Mouse (Mus musculus) cortical plate, adult 2 months (tissue): ENCODE measurements at regions not wholly inside any gene's neighbourhood (a gene's known extent, or its start where the extent isn't known, plus 50 kb on each side); places are given as distances from the start of the nearest gene placed in this dataset.

Experiments used
- H3K27ac ChIP-seq: fragments of 200-500 bp; 2 replicates; pipeline ENCODE4 v1.5.1; 2012; ENCODE audit warnings: low read length, control low read depth, inconsistent platforms; ENCODE audit not compliant: insufficient read depth
- H3K4me1 ChIP-seq: fragments of 200-500 bp; 2 replicates; pipeline ENCODE4 v1.6.1; 2011; ENCODE audit warnings: low read length; ENCODE audit not compliant: control insufficient read depth, insufficient read depth
- H3K4me3 ChIP-seq: fragments of 200-500 bp; 2 replicates; pipeline ENCODE4 v1.5.1; 2011; ENCODE audit warnings: mild to moderate bottlenecking, low read length, control low read depth; ENCODE audit not compliant: insufficient read depth
- CTCF ChIP-seq: fragments of 200-500 bp; IDR thresholded peaks from 2 replicates; pipeline ENCODE4 v1.5.1; 2011; ENCODE audit warnings: mild to moderate bottlenecking, control low read depth, low read length; ENCODE audit not compliant: insufficient read depth; ENCODE audit errors: extremely low read depth
- POLR2A ChIP-seq: fragments of 200-500 bp; IDR thresholded peaks from 2 replicates; pipeline ENCODE4 v1.6.1; 2011; ENCODE audit warnings: mild to moderate bottlenecking, low read length, control low read depth; ENCODE audit not compliant: insufficient read depth; ENCODE audit errors: extremely low read depth

- H3K4me1 ChIP-seq: no peaks in the 10 kb centered on the region
- TF ChIP-seq CTCF (no peak), POLR2A (no peak)
- no peak overlapping the region for H3K27ac ChIP-seq
- no peak overlapping the region for H3K4me3 ChIP-seq
These were observed 85.9 kb upstream of the Dlg1 start for GRCm38 (mm10) chr16:31577347-31577746.

GRCm38 (mm10) chr16:31579318-31579717 is 83.9 kb upstream of the Dlg1 start:
- Histone ChIP-seq H3K4me1 (no peaks in the 10 kb centered on the region), H3K27ac (no peak overlapping the region)

GRCm38 (mm10) chr16:31580779-31581178 is 82.5 kb upstream of the Dlg1 start:
- H3K4me1 ChIP-seq: no peaks in the 10 kb centered on the region
- TF ChIP-seq CTCF: no peak
- no peak overlapping the region for H3K4me3 ChIP-seq
- 0 out of 2 replicates have a peak overlapping the region, but pooled peaks have one; percentile 43 for H3K27ac ChIP-seq

More at GRCm38 (mm10) chr16:31579318-31579717, 83.9 kb upstream of the Dlg1 start:
- TF ChIP-seq CTCF (no peak), POLR2A (no peak)
- no peak overlapping the region for H3K4me3 ChIP-seq

GRCm38 (mm10) chr16:31582885-31583284 is 80.4 kb upstream of the Dlg1 start:
- H3K4me3 ChIP-seq: no peak overlapping the region
- no peak for TF ChIP-seq POLR2A
- no peak for TF ChIP-seq CTCF
- no peaks in the 10 kb centered on the region for H3K4me1 ChIP-seq
- no peak overlapping the region for H3K27ac ChIP-seq

GRCm38 (mm10) chr16:31583627-31584026 is 79.6 kb upstream of the Dlg1 start:
- TF ChIP-seq CTCF: no peak
- no peak for TF ChIP-seq POLR2A
- no peak overlapping the region for H3K4me3 ChIP-seq
- no peak overlapping the region for H3K27ac ChIP-seq
- H3K4me1 ChIP-seq: no peaks in the 10 kb centered on the region

- Histone ChIP-seq H3K27ac (no peak overlapping the region), H3K4me1 (no peaks in the 10 kb centered on the region), H3K4me3 (no peak overlapping the region)
- no peak for TF ChIP-seq POLR2A
- no peak for TF ChIP-seq CTCF
These were observed 78.9 kb upstream of the Dlg1 start for GRCm38 (mm10) chr16:31584216-31584823.

- TF ChIP-seq POLR2A (no peak), CTCF (no peak)
- Histone ChIP-seq H3K27ac (no peak overlapping the region), H3K4me1 (peaks cover 2% of the 10 kb centered on the region; the same call in 1 of the 2 replicates), H3K4me3 (no peak overlapping the region)
These were observed 76.2 kb upstream of the Dlg1 start for GRCm38 (mm10) chr16:31587036-31587435.

- no peak overlapping the region for H3K27ac ChIP-seq
- H3K4me3 ChIP-seq: no peak overlapping the region
- TF ChIP-seq POLR2A: no peak
- peaks cover 5% of the 10 kb centered on the region; the same call in 1 of the 2 replicates for H3K4me1 ChIP-seq
These were observed 73.7 kb upstream of the Dlg1 start for GRCm38 (mm10) chr16:31589576-31589975.

GRCm38 (mm10) chr16:31591565-31591964 is 71.7 kb upstream of the Dlg1 start:
- Histone ChIP-seq H3K4me1 (peaks cover 5% of the 10 kb centered on the region; the same call in 1 of the 2 replicates), H3K4me3 (no peak overlapping the region), H3K27ac (no peak overlapping the region)
- TF ChIP-seq CTCF: no peak
- no peak for TF ChIP-seq POLR2A

- H3K4me1 ChIP-seq: peaks cover 5% of the 10 kb centered on the region; the same call in 1 of the 2 replicates
- H3K4me3 ChIP-seq: no peak overlapping the region
- TF ChIP-seq POLR2A (no peak), CTCF (no peak)
- peak overlapping the region; percentile 47; the same call in 1 of the 2 replicates for H3K27ac ChIP-seq
These were observed 71.0 kb upstream of the Dlg1 start for GRCm38 (mm10) chr16:31592014-31592871.
